Mouse (Mus musculus) midbrain, embryonic 16.5 days (tissue): ENCODE measurements around the gene Serpine2. TPM values are rescaled to one million over a fixed set of nuclear protein-coding genes. Genes with fewer than 3 reads are reported as not detected.

Experiments
- ATAC-seq: fragments of 200-750 bp; cut with Nextera tagmentation; 2 replicates; pipeline ENCODE4 v1.8.0; 2017; ENCODE audit warnings: moderate TSS enrichment
- H3K27ac ChIP-seq: fragments of 300-500 bp; sonication (generic); 2 replicates; pipeline ENCODE4 v1.5.1; 2014; ENCODE audit warnings: mild to moderate bottlenecking, low read length, mixed read lengths
- H3K27me3 ChIP-seq: fragments of 300-500 bp; sonication (generic); 2 replicates; pipeline ENCODE4 v1.6.1; 2014; ENCODE audit warnings: low read depth, low read length, mixed read lengths; ENCODE audit not compliant: control insufficient read depth, insufficient read depth
- H3K36me3 ChIP-seq: fragments of 300-500 bp; sonication (generic); 2 replicates; pipeline ENCODE4 v1.6.1; 2014; ENCODE audit warnings: mild to moderate bottlenecking, low read length, moderate library complexity, mixed read lengths; ENCODE audit not compliant: control insufficient read depth, insufficient read depth
- H3K4me1 ChIP-seq: fragments of 300-500 bp; sonication (generic); 2 replicates; pipeline ENCODE4 v1.6.1; 2014; ENCODE audit warnings: mild to moderate bottlenecking, low read length, mixed read lengths; ENCODE audit not compliant: control insufficient read depth, insufficient read depth
- H3K4me2 ChIP-seq: fragments of 300-500 bp; sonication (generic); 2 replicates; pipeline ENCODE4 v1.6.1; 2014; ENCODE audit warnings: mild to moderate bottlenecking, low read length, mixed read lengths
- H3K4me3 ChIP-seq: fragments of 300-500 bp; sonication (generic); 2 replicates; pipeline ENCODE4 v1.5.1; 2014; ENCODE audit warnings: low read depth, mild to moderate bottlenecking, low read length, moderate library complexity, mixed read lengths
- H3K9ac ChIP-seq: fragments of 300-500 bp; sonication (generic); 2 replicates; pipeline ENCODE4 v1.6.1; 2014; ENCODE audit warnings: low read depth, low read length, mixed read lengths
- H3K9me3 ChIP-seq: fragments of 300-500 bp; sonication (generic); replicated peaks from 2 replicates; pipeline ENCODE4 v1.6.1; 2014; ENCODE audit warnings: mild to moderate bottlenecking, low read length, mixed read lengths; ENCODE audit not compliant: control insufficient read depth, poor library complexity, severe bottlenecking
- WGBS: fragments of 180-500 bp; shearing (Covaris S2); extraction: QIAGEN DNeasy Blood & Tissue Kit; methylation state at CpG from one replicate; pipeline ENCODE4 v1.1.7; 2014; 5-methylcytosine and 5-hydroxymethylcytosine counted together
- polyA plus RNA-seq: library from polyadenylated mRNA; unstranded; fragments of >200 nt; fragmentation: Nextera tagmentation; extraction: Ambion mirVana; gene quantifications from 2 replicates; pipeline ENCODE4 v1.2.1, GENCODE M21; 2015

Gene Serpine2
- polyA plus RNA-seq, 1 experiment from 2014 or later: 259 TPM

- Histone ChIP-seq H3K9ac (no peak overlapping the region), H3K27ac (0 out of 2 replicates have a peak overlapping the region, but pooled peaks have one; percentile 22), H3K4me1 (peaks cover 3% of the 10 kb centered on the region; the same call in 1 of the 2 replicates), H3K4me3 (no peak overlapping the region), H3K9me3 (no peaks in the 10 kb centered on the region), H3K27me3 (no peaks in the 10 kb centered on the region), H3K36me3 (no peaks in the 10 kb centered on the region), H3K4me2 (no peak overlapping the region)
- no peak for ATAC-seq
- 79% methylated on average over 14 of the region's 14 CpGs for WGBS
Measured at GRCm38 (mm10) chr1:79823951-79824633, 36.9 kb downstream of the Serpine2 start.

GRCm38 (mm10) chr1:79822806-79823525 lies 38.0 kb downstream of the Serpine2 start:
- no peak overlapping the region for H3K4me3 ChIP-seq
- no peaks in the 10 kb centered on the region for H3K9me3 ChIP-seq
- H3K4me1 ChIP-seq: peaks cover 3% of the 10 kb centered on the region; the same call in 1 of the 2 replicates
- WGBS: 79% methylated on average over 13 of the region's 13 CpGs
- H3K27me3 ChIP-seq: no peaks in the 10 kb centered on the region
- no peak for ATAC-seq
- H3K27ac ChIP-seq: 0 out of 2 replicates have a peak overlapping the region, but pooled peaks have one; percentile 24
- H3K4me2 ChIP-seq: no peak overlapping the region
- H3K36me3 ChIP-seq: no peaks in the 10 kb centered on the region
- no peak overlapping the region for H3K9ac ChIP-seq

GRCm38 (mm10) chr1:79819296-79819879 lies 41.6 kb downstream of the Serpine2 start:
- Histone ChIP-seq H3K4me1 (no peaks in the 10 kb centered on the region), H3K36me3 (no peaks in the 10 kb centered on the region), H3K27me3 (no peaks in the 10 kb centered on the region), H3K4me3 (no peak overlapping the region), H3K9ac (no peak overlapping the region), H3K27ac (no peak overlapping the region), H3K4me2 (no peak overlapping the region), H3K9me3 (no peaks in the 10 kb centered on the region)
- ATAC-seq: no peak
- WGBS: 91% methylated on average over 11 of the region's 11 CpGs

- no peaks in the 10 kb centered on the region for H3K36me3 ChIP-seq
- H3K9me3 ChIP-seq: no peaks in the 10 kb centered on the region
- H3K9ac ChIP-seq: no peak overlapping the region
- no peak overlapping the region for H3K27ac ChIP-seq
- no peak overlapping the region for H3K4me2 ChIP-seq
- WGBS: 98% methylated on average over 3 of the region's 3 CpGs
- H3K4me3 ChIP-seq: no peak overlapping the region
- ATAC-seq: no peak
- no peaks in the 10 kb centered on the region for H3K4me1 ChIP-seq
- H3K27me3 ChIP-seq: no peaks in the 10 kb centered on the region
Measured at GRCm38 (mm10) chr1:79815446-79815845, 45.5 kb downstream of the Serpine2 start.

- H3K4me2 ChIP-seq: no peak overlapping the region
- WGBS: 86% methylated on average over 3 of the region's 3 CpGs
- no peaks in the 10 kb centered on the region for H3K9me3 ChIP-seq
- no peak overlapping the region for H3K27ac ChIP-seq
- H3K4me1 ChIP-seq: no peaks in the 10 kb centered on the region
- H3K4me3 ChIP-seq: no peak overlapping the region
- H3K27me3 ChIP-seq: no peaks in the 10 kb centered on the region
- no peaks in the 10 kb centered on the region for H3K36me3 ChIP-seq
- no peak overlapping the region for H3K9ac ChIP-seq
- ATAC-seq: no peak
Measured at GRCm38 (mm10) chr1:79809447-79809846, 51.5 kb downstream of the Serpine2 start.

- 69% methylated on average over 5 of the region's 5 CpGs for WGBS
- H3K9me3 ChIP-seq: no peaks in the 10 kb centered on the region
- ATAC-seq: peak; percentile 36; the same call in 1 of the 2 replicates
- H3K27ac ChIP-seq: no peak overlapping the region
- H3K4me3 ChIP-seq: no peak overlapping the region
- H3K36me3 ChIP-seq: no peaks in the 10 kb centered on the region
- H3K4me2 ChIP-seq: no peak overlapping the region
- no peaks in the 10 kb centered on the region for H3K27me3 ChIP-seq
- H3K9ac ChIP-seq: no peak overlapping the region
- no peaks in the 10 kb centered on the region for H3K4me1 ChIP-seq
Measured at GRCm38 (mm10) chr1:79806865-79807264, 54.1 kb downstream of the Serpine2 start.

- no peak overlapping the region for H3K4me3 ChIP-seq
- H3K9me3 ChIP-seq: no peaks in the 10 kb centered on the region
- H3K36me3 ChIP-seq: no peaks in the 10 kb centered on the region
- WGBS: 85% methylated on average over 7 of the region's 7 CpGs
- no peak overlapping the region for H3K9ac ChIP-seq
- ATAC-seq: no peak
- no peak overlapping the region for H3K4me2 ChIP-seq
- H3K27me3 ChIP-seq: no peaks in the 10 kb centered on the region
- no peak overlapping the region for H3K27ac ChIP-seq
- no peaks in the 10 kb centered on the region for H3K4me1 ChIP-seq
Measured at GRCm38 (mm10) chr1:79803614-79804013, 57.4 kb downstream of the Serpine2 start.

GRCm38 (mm10) chr1:79802858-79803427 lies 58.0 kb downstream of the Serpine2 start:
- Histone ChIP-seq H3K4me1 (no peaks in the 10 kb centered on the region), H3K9ac (no peak overlapping the region), H3K36me3 (no peaks in the 10 kb centered on the region), H3K4me3 (no peak overlapping the region), H3K27me3 (no peaks in the 10 kb centered on the region), H3K4me2 (no peak overlapping the region), H3K27ac (no peak overlapping the region), H3K9me3 (no peaks in the 10 kb centered on the region)
- ATAC-seq: no peak
- 71% methylated on average over 11 of the region's 11 CpGs for WGBS
